In the genomic region with DNA sequence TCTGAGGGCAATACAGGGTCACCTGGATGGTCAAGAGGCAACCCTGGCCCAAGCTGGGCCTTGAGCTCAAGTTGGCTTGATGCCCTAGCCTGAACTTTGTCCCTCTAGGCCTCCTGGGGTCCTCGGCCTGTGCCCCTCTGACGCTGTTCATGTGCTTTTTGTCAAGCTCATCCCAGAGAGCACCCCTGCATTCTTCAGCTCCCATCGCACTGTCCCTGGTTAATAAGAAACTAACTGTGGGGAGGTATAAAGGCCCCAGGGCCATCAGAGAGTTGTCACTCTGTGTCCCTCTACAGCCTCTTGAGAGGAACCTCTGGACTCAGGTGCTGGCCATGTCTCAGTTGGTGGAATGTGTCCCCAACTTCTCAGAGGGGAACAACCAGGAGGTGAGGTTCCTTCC, we compare ENCODE assay signal across 26 mouse cellular contexts. TPM values are rescaled to one million over a fixed set of nuclear protein-coding genes. Genes with fewer than 3 reads are reported as not detected.
DNase-seq lines count a peak whose midpoint lies in the region; ATAC-seq lines count a peak whose summit lies in the region.
"Had no signal": no experiment of that assay in that cellular context is flagged by ENCODE, and none has a peak within 500 bp of the region (broad histone marks: within the 10 kb centered on the region; RNA-seq: fewer than 3 reads in every experiment).

A gene (plus strand): TSS at position 275 of the 400 bp plus-strand sequence.

- H3K27me3 ChIP-seq in heart, embryonic 10.5 days (ENCODE audit: insufficient read depth, poor library complexity, severe bottlenecking) = no peaks in the 10 kb centered on the region
- no peaks in the 10 kb centered on the region for H3K27me3 ChIP-seq in liver, embryonic 13.5 days
- H3K27me3 ChIP-seq: limb, embryonic 15.5 days; neural tube, embryonic 13.5 days had no signal

- peaks cover 10% of the 10 kb centered on the region for H3K4me1 ChIP-seq in heart, embryonic 10.5 days
- peaks cover 9% of the 10 kb centered on the region; the same call in 1 of the 2 replicates for H3K4me1 ChIP-seq in liver, embryonic 13.5 days (replicated peaks)
- H3K4me1 ChIP-seq: limb, embryonic 15.5 days; neural tube, embryonic 13.5 days had no signal

- WGBS in heart, embryonic 10.5 days = 82% methylated on average over 3 of the region's 3 CpGs
- 58% methylated on average over 3 of the region's 3 CpGs for WGBS in liver, embryonic 13.5 days (ENCODE audit: insufficient replicate concordance)

- H3K9me3 ChIP-seq in heart, embryonic 10.5 days = no peaks in the 10 kb centered on the region
- H3K9me3 ChIP-seq in liver, embryonic 13.5 days (replicated peaks) = no peaks in the 10 kb centered on the region
- H3K9me3 ChIP-seq: limb, embryonic 15.5 days; neural tube, embryonic 13.5 days had no signal

- H3K4me3 ChIP-seq in heart, embryonic 10.5 days = no peak within 1 kb of the TSS
- H3K4me3 ChIP-seq in liver, embryonic 13.5 days (replicated peaks) = peak within 1 kb of the TSS; percentile 30
- H3K4me3 ChIP-seq: gastrocnemius, adult 2 months; limb, embryonic 15.5 days; neural tube, embryonic 13.5 days had no signal

- H3K9ac ChIP-seq in liver, embryonic 13.5 days = peak within 1 kb of the TSS; percentile 41; the same call in 1 of the 2 replicates
- H3K9ac ChIP-seq: forebrain, postnatal 0 days; limb, embryonic 15.5 days; neural tube, embryonic 13.5 days had no signal

- peak within 1 kb of the TSS; percentile 47 for H3K4me2 ChIP-seq in liver, embryonic 13.5 days
- H3K4me2 ChIP-seq: limb, embryonic 15.5 days; neural tube, embryonic 13.5 days had no signal

- peak within 1 kb of the TSS; percentile 60; the same call in 1 of the 2 replicates for H3K27ac ChIP-seq in heart, embryonic 10.5 days
- H3K27ac ChIP-seq in liver, embryonic 13.5 days = peak within 1 kb of the TSS; percentile 71
- H3K27ac ChIP-seq: gastrocnemius, adult 2 months; hindbrain, postnatal 0 days; limb, embryonic 15.5 days; neural tube, embryonic 13.5 days had no signal

- peak; percentile 71 for ATAC-seq in liver, embryonic 13.5 days (ENCODE audit: low read depth)
- no peak for ATAC-seq in inflammation-experienced regulatory T-cells, adult 6 months
- ATAC-seq: forebrain, postnatal 0 days; hindbrain, postnatal 0 days had no signal

- H3K36me3 ChIP-seq in heart, embryonic 10.5 days = 0 out of 2 replicates have a peak, but pooled peaks cover 2% of the 10 kb centered on the region
- H3K36me3 ChIP-seq in liver, embryonic 13.5 days = no peaks in the 10 kb centered on the region
- H3K36me3 ChIP-seq: limb, embryonic 15.5 days; neural tube, embryonic 13.5 days had no signal

- DNase-seq in heart, embryonic 10.5 days (ENCODE audit: low spot score) = no peak
- DNase-seq in heart, postnatal 4 days = no peak
- peak; percentile 73 to 76 for DNase-seq in kidney, adult 8-10 months
- peak; percentile 40 for DNase-seq in kidney, postnatal 14 days
- DNase-seq in liver, embryonic 13.5 days = no peak
- no peak for DNase-seq in Muller cell, postnatal 12 days (ENCODE audit: inconsistent ontology term)
- no peak for DNase-seq in gastrocnemius, adult 18-20 months (ENCODE audit: low spot score)
- DNase-seq: cerebellum, adult 18-20 months; cerebellum, postnatal 25 days; embryo, embryonic 11 days; forebrain, postnatal 0 days; gastrocnemius, adult 2 months; lung, postnatal 10 days; midbrain, embryonic 14.5 days; right cerebral cortex, adult 18-20 months; thymus, postnatal 14 days had no signal

RNA-seq across cellular contexts. Expression of the gene that starts here (rescaled TPM):
- polyA plus RNA-seq in heart, embryonic 10.5 days (2016; fragmentation: Nextera tagmentation; extraction: Ambion mirVana) = 4.2 and 5.2 TPM in 2 replicates
- under 1 TPM; 0.88 TPM for total RNA-seq in heart, postnatal 4 days (2021)
- 19.1 and 22.9 TPM in 2 replicates for polyA plus RNA-seq in liver, embryonic 13.5 days (2015; fragmentation: Nextera tagmentation; extraction: Ambion mirVana)
- under 1 TPM in 1 of 2 experiments, not detected in 1; 0.57 TPM for total RNA-seq in gastrocnemius, adult 18-20 months (2021)
- not detected for polyA plus RNA-seq in inflammation-experienced regulatory T-cells, adult 6 months (2017; shearing (Covaris generic))
- total RNA-seq: CH12.LX; gastrocnemius, adult 2 months; hematopoietic stem cell, adult 5-6 weeks; hindbrain, postnatal 0 days; layer of hippocampus, postnatal 14 days; megakaryocyte progenitor cell, adult 5-6 weeks; MEL had no signal
- polyA plus RNA-seq: hindbrain, postnatal 0 days; midbrain, embryonic 14.5 days; neural tube, embryonic 13.5 days; small intestine, adult 2 months had no signal

Comparison
In these comparisons a context has a peak if more than half of its experiments do, and no peak if none do; other contexts are left out.
1. DNase-seq: peak in kidney, adult 8-10 months (2 of 2) and kidney, postnatal 14 days (single experiment); none in heart, embryonic 10.5 days (single experiment), heart, postnatal 4 days (single experiment), liver, embryonic 13.5 days (single experiment), Muller cell, postnatal 12 days (single experiment) and gastrocnemius, adult 18-20 months (single experiment).